Comparison of ENCODE assay signal across 29 mouse cellular contexts in the genomic region with DNA sequence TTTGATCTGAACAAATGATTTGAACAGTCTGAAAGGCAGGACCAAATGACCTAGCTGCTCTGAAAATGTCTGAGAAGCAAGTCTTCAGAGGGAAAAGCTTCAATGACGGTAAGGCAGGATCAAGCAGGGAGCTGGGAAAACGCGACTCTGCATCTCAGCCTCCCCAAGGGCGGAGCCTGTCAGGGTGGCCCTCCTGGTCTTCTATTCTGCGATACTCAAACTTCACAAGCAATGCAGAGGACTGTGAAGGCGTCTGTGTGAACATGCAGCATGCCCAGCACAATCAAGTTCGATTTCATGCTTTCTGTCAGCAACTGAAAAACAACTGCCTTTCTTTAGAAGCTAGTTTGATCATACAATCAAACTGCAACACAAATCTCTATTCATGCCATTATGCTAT. TPM values are rescaled to one million over a fixed set of nuclear protein-coding genes. Genes with fewer than 3 reads are reported as not detected.
DNase-seq lines count a peak whose midpoint lies in the region; ATAC-seq and TF ChIP-seq lines count a peak whose summit lies in the region.
"Had no signal": no experiment of that assay in that cellular context is flagged by ENCODE, and none has a peak within 500 bp of the region (broad histone marks: within the 10 kb centered on the region; RNA-seq: fewer than 3 reads in every experiment).

No protein-coding gene starts in this region.

- H3K9ac ChIP-seq in kidney, embryonic 16.5 days (replicated peaks; ENCODE audit: low read length): no peak overlapping the region
- H3K9ac ChIP-seq in stomach, postnatal 0 days (ENCODE audit: low read length): no peak overlapping the region
- H3K9ac ChIP-seq: forebrain, embryonic 13.5 days; heart, embryonic 12.5 days; kidney, embryonic 15.5 days; limb, embryonic 15.5 days; liver, embryonic 13.5 days; neural tube, embryonic 12.5 days; stomach, embryonic 15.5 days had no signal

- 0 out of 2 replicates have a peak, but pooled peaks cover 8% of the 10 kb centered on the region for H3K4me1 ChIP-seq in kidney, embryonic 16.5 days (ENCODE audit: insufficient read depth, low read length)
- no peaks in the 10 kb centered on the region for H3K4me1 ChIP-seq in stomach, postnatal 0 days (replicated peaks; ENCODE audit: control insufficient read depth, insufficient read depth)
- H3K4me1 ChIP-seq: limb, embryonic 15.5 days; liver, embryonic 13.5 days; neural tube, embryonic 12.5 days; stomach, embryonic 15.5 days had no signal

- H3K36me3 ChIP-seq in kidney, embryonic 16.5 days (ENCODE audit: insufficient read depth, low read length): no peaks in the 10 kb centered on the region
- no peaks in the 10 kb centered on the region for H3K36me3 ChIP-seq in stomach, postnatal 0 days (ENCODE audit: control insufficient read depth, insufficient read depth, low read length)
- H3K36me3 ChIP-seq: heart, embryonic 12.5 days; kidney, embryonic 15.5 days; limb, embryonic 10.5 days; limb, embryonic 15.5 days; liver, embryonic 13.5 days; neural tube, embryonic 12.5 days; stomach, embryonic 15.5 days had no signal

- no peaks in the 10 kb centered on the region for H3K9me3 ChIP-seq in kidney, embryonic 16.5 days (ENCODE audit: low read length)
- H3K9me3 ChIP-seq in stomach, postnatal 0 days (ENCODE audit: control insufficient read depth, low read length): no peaks in the 10 kb centered on the region
- H3K9me3 ChIP-seq: forebrain, embryonic 13.5 days; heart, embryonic 12.5 days; kidney, embryonic 15.5 days; limb, embryonic 10.5 days; limb, embryonic 15.5 days; liver, embryonic 13.5 days; neural tube, embryonic 12.5 days; stomach, embryonic 15.5 days had no signal

- WGBS in kidney, embryonic 16.5 days: 35% methylated on average over 7 of the region's 7 CpGs
- WGBS in stomach, postnatal 0 days: 26% methylated on average over 7 of the region's 7 CpGs

- H3K27ac ChIP-seq in kidney, embryonic 16.5 days (ENCODE audit: low read length): 0 out of 2 replicates have a peak overlapping the region, but pooled peaks have one; percentile 14
- no peak overlapping the region for H3K27ac ChIP-seq in stomach, postnatal 0 days (replicated peaks)
- H3K27ac ChIP-seq: forebrain, embryonic 13.5 days; kidney, embryonic 15.5 days; limb, embryonic 10.5 days; limb, embryonic 15.5 days; liver, embryonic 13.5 days; macrophage; neural tube, embryonic 12.5 days; stomach, embryonic 15.5 days had no signal

- ATAC-seq in kidney, embryonic 16.5 days (ENCODE audit: low FRiP score, low TSS enrichment): no peak
- no peak for ATAC-seq in stomach, postnatal 0 days (ENCODE audit: low FRiP score, low TSS enrichment)
- ATAC-seq in megakaryocyte progenitor cell, adult 5-6 weeks (replicated peaks; ENCODE audit: poor library complexity): no peak
- ATAC-seq: forebrain, embryonic 13.5 days; intestine, embryonic 16.5 days; Patski had no signal

- H3K4me2 ChIP-seq in kidney, embryonic 16.5 days (replicated peaks; ENCODE audit: low read depth, low read length): no peak overlapping the region
- H3K4me2 ChIP-seq in stomach, postnatal 0 days (replicated peaks; ENCODE audit: low read depth): no peak overlapping the region
- H3K4me2 ChIP-seq: forebrain, embryonic 13.5 days; heart, embryonic 12.5 days; kidney, embryonic 15.5 days; limb, embryonic 15.5 days; liver, embryonic 13.5 days; neural tube, embryonic 12.5 days; stomach, embryonic 15.5 days had no signal

- no peak overlapping the region for H3K4me3 ChIP-seq in kidney, embryonic 16.5 days (ENCODE audit: low read length)
- no peak overlapping the region for H3K4me3 ChIP-seq in stomach, postnatal 0 days (ENCODE audit: low read depth, low read length)
- H3K4me3 ChIP-seq: forebrain, embryonic 13.5 days; heart, embryonic 12.5 days; kidney, embryonic 15.5 days; limb, embryonic 10.5 days; limb, embryonic 15.5 days; liver, embryonic 13.5 days; myocyte; neural tube, embryonic 12.5 days; stomach, embryonic 15.5 days had no signal

- H3K27me3 ChIP-seq in kidney, embryonic 16.5 days (ENCODE audit: insufficient read depth, low read length): no peaks in the 10 kb centered on the region
- H3K27me3 ChIP-seq in stomach, postnatal 0 days (ENCODE audit: control insufficient read depth, insufficient read depth, low read length): no peaks in the 10 kb centered on the region
- H3K27me3 ChIP-seq: forebrain, embryonic 13.5 days; heart, embryonic 12.5 days; kidney, embryonic 15.5 days; limb, embryonic 15.5 days; liver, embryonic 13.5 days; neural tube, embryonic 12.5 days; stomach, embryonic 15.5 days had no signal

- no peak for TF ChIP-seq CTCF in stomach, postnatal 0 days (IDR thresholded peaks at IDR 0.05; ENCODE audit: low read depth)

- DNase-seq in heart, adult 11 months: peak; percentile 79
- no peak for DNase-seq in heart, adult 8-10 months (ENCODE audit: low spot score)
- no peak for DNase-seq in kidney, adult 8-10 months
- DNase-seq in urinary bladder, postnatal 25 days (ENCODE audit: low spot score): peak; percentile 2
- DNase-seq in urinary bladder, postnatal 10 days (ENCODE audit: low spot score): no peak
- peak; percentile 12 for DNase-seq in stomach, postnatal 0 days (ENCODE audit: low spot score)
- DNase-seq: adrenal gland, postnatal 10 days; cerebellum, adult 11 months; cerebellum, adult 9-10 months; cerebellum, postnatal 36 days; gastrocnemius, postnatal 14 days; layer of hippocampus, postnatal 36 days; liver, embryonic 13.5 days; lung, adult 18-20 months; lung, postnatal 10 days; thymus, postnatal 25 days had no signal

- TF ChIP-seq EP300 in stomach, postnatal 0 days (optimal IDR thresholded peaks at IDR 0.05): no peak

RNA-seq across cellular contexts. Expression of gene F2rl3, which starts 5.1 kb away (rescaled TPM):
- total RNA-seq in heart, adult 8-10 months (2022): 1 to 10 TPM in 1 of 4 experiments, under 1 TPM in 3; 0.63 to 1.7 (median 0.76) TPM
- polyA plus RNA-seq in kidney, embryonic 16.5 days (2015; fragmentation: Nextera tagmentation; extraction: Ambion mirVana): 4.6 and 5.2 TPM in 2 replicates
- polyA plus RNA-seq in stomach, postnatal 0 days (2015; fragmentation: Nextera tagmentation; extraction: Ambion mirVana): 1.4 and 1.6 TPM in 2 replicates
- 2.6 and 2.9 TPM in 2 replicates for total RNA-seq in megakaryocyte progenitor cell, adult 5-6 weeks (2015)
- total RNA-seq in megakaryocyte progenitor cell, adult 5-6 weeks (2017): 3.0 and 3.1 TPM in 2 replicates
- polyA plus RNA-seq: macrophage had no signal

RNA-seq across cellular contexts. Expression of gene Sin3b, which starts 43.7 kb away (rescaled TPM):
- total RNA-seq in heart, adult 8-10 months (2022): 10 to 100 TPM; 71.4 to 77.8 (median 74.3) TPM
- 162 and 182 TPM in 2 replicates for polyA plus RNA-seq in kidney, embryonic 16.5 days (2015; fragmentation: Nextera tagmentation; extraction: Ambion mirVana)
- 188 and 197 TPM in 2 replicates for polyA plus RNA-seq in stomach, postnatal 0 days (2015; fragmentation: Nextera tagmentation; extraction: Ambion mirVana)
- 81.9 and 87.4 TPM in 2 replicates for total RNA-seq in megakaryocyte progenitor cell, adult 5-6 weeks (2015)
- total RNA-seq in megakaryocyte progenitor cell, adult 5-6 weeks (2017): 79.8 and 86.7 TPM in 2 replicates

Comparison
In these comparisons a context has a peak if more than half of its experiments do, and no peak if none do; other contexts are left out.
1. DNase-seq: peak in heart, adult 11 months (single experiment), urinary bladder, postnatal 25 days (single experiment) and stomach, postnatal 0 days (single experiment); none in heart, adult 8-10 months (single experiment), kidney, adult 8-10 months (0 of 2) and urinary bladder, postnatal 10 days (single experiment).